Mouse (Mus musculus): ENCODE measurements around the gene Lhfpl5.

DNA sequence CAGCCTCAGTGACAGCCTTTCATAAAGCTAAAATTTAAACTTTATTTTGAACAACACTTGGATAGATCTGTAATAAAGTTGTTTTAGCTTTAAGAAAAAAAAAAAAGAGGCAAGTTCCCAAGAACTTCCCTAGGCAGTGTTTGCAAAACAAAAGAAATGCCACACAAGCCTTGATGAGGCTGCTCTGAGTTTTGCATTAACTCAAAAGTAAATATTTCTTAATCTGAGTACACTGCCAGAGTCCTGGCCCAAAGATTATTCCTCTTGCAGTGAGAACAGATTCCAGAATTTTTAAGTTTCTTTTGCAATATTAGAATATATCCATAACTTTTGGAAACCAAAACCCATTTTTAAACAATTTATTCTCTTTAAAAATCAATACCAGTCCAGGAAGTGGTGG, 10.3 kb upstream of the Lhfpl5 start:
- TF ChIP-seq CEBPB (IDR thresholded peaks at IDR 0.05; ENCODE audit: insufficient read depth, poor library complexity, severe bottlenecking) (no peak), POLR2A (IDR thresholded peaks at IDR 0.05; ENCODE audit: insufficient read length, low read depth) (no peak), USF1 (IDR thresholded peaks at IDR 0.05; ENCODE audit: low read depth) (no peak)

Data from myocyte (in vitro differentiated cells).